In genomic region chr14:34823136-34823535, GRCm38 (mm10) we compare ENCODE assay signal across 8 mouse cellular contexts. TPM values are rescaled to one million over a fixed set of nuclear protein-coding genes. Genes with fewer than 3 reads are reported as not detected.
DNase-seq lines count a peak whose midpoint lies in the region; ATAC-seq lines count a peak whose summit lies in the region.

No protein-coding gene starts in this region.

- no peak; the same call in 1 of the 2 replicates for ATAC-seq in heart, embryonic 15.5 days (replicated peaks; ENCODE audit: insufficient number of reproducible peaks, insufficient read depth, low FRiP score, low read depth)
- no peak for ATAC-seq in megakaryocyte-erythroid progenitor cell, adult 5-6 weeks (replicated peaks; ENCODE audit: low FRiP score, low TSS enrichment, poor library complexity, severe bottlenecking)

- no peak overlapping the region for H3K27ac ChIP-seq in heart, embryonic 15.5 days

- no peaks in the 10 kb centered on the region for H3K36me3 ChIP-seq in heart, embryonic 15.5 days

- WGBS in heart, embryonic 15.5 days, result 3% methylated on average over 17 of the region's 17 CpGs

- no peaks in the 10 kb centered on the region for H3K9me3 ChIP-seq in heart, embryonic 15.5 days (replicated peaks)

- peak overlapping the region; percentile 31 for H3K4me3 ChIP-seq in heart, embryonic 15.5 days

- DNase-seq in cerebellum, adult 11-12 months, result peak; percentile 26
- no peak for DNase-seq in cerebellum, adult 8-10 months
- DNase-seq in cerebellum, postnatal 36 days, result peak; percentile 53 to 57
- DNase-seq in kidney, postnatal 25 days, result peak; percentile 64 to 66
- peak; percentile 23 for DNase-seq in liver
- DNase-seq in right cerebral cortex, postnatal 14 days, result peak; percentile 80

- peaks cover 71% of the 10 kb centered on the region for H3K27me3 ChIP-seq in heart, embryonic 15.5 days

- H3K4me1 ChIP-seq in heart, embryonic 15.5 days (replicated peaks), result peaks cover 28% of the 10 kb centered on the region

- H3K4me2 ChIP-seq in heart, embryonic 15.5 days, result peak overlapping the region; percentile 54

- no peak overlapping the region for H3K9ac ChIP-seq in heart, embryonic 15.5 days

RNA-seq across cellular contexts. Expression of gene Grid1, which starts 3.2 kb away (rescaled TPM):
- polyA plus RNA-seq in heart, embryonic 15.5 days (2015; fragmentation: Nextera tagmentation; extraction: Ambion mirVana), result 0.30 and 0.33 TPM in 2 replicates
- total RNA-seq in megakaryocyte-erythroid progenitor cell, adult 5-6 weeks (2014; fragmentation: Nextera tagmentation), result not detected in 2 replicates
- not detected in 2 replicates for total RNA-seq in megakaryocyte-erythroid progenitor cell, adult 5-6 weeks (2017)
